Mouse (Mus musculus): ENCODE data around the gene Rap2c. TPM values are rescaled to one million over a fixed set of nuclear protein-coding genes. Genes with fewer than 3 reads are reported as not detected.

The Rap2c gene
- 10 to 100 TPM; 21.0 to 22.0 TPM for total RNA-seq (2021)
- long read RNA-seq, experiment 1, partial matches to known transcripts, result 0 of 12 reads
- long read RNA-seq, experiment 1, other reads (novel, unspliced or antisense), result 8 of 12 reads
- long read RNA-seq, experiment 2, partial matches to known transcripts, result 1 of 12 reads
- long read RNA-seq, experiment 2, other reads (novel, unspliced or antisense), result 9 of 12 reads

GRCm38 (mm10) chrX:51017851-51018785 is at the start of gene Rap2c:
Rap2c (minus strand) TSS chrX:51018018.
- DNase-seq, result peak; percentile 56

GRCm38 (mm10) chrX:51066539-51067286 is 48.9 kb upstream of the Rap2c start:
- no peak for DNase-seq

GRCm38 (mm10) chrX:51065773-51066172 is 48.0 kb upstream of the Rap2c start:
- DNase-seq, result peak; percentile 13

GRCm38 (mm10) chrX:51065158-51065664 is 47.4 kb upstream of the Rap2c start:
- no peak for DNase-seq

- no peak for DNase-seq
Measured at GRCm38 (mm10) chrX:51060220-51060619, 42.4 kb upstream of the Rap2c start.

GRCm38 (mm10) chrX:51058741-51059140 is 40.9 kb upstream of the Rap2c start:
- DNase-seq, result peak; percentile 14

GRCm38 (mm10) chrX:51058317-51058716 is 40.5 kb upstream of the Rap2c start:
- DNase-seq, result no peak

- no peak for DNase-seq
Measured at GRCm38 (mm10) chrX:51051680-51052461, 34.1 kb upstream of the Rap2c start.

GRCm38 (mm10) chrX:51035678-51036209 is 17.9 kb upstream of the Rap2c start:
- DNase-seq, result no peak

GRCm38 (mm10) chrX:51019884-51020283 is 2.1 kb upstream of the Rap2c start:
- DNase-seq, result peak; percentile 46

GRCm38 (mm10) chrX:51018786-51019179 is 965 bp upstream of the Rap2c start:
- peak; percentile 71 for DNase-seq

- DNase-seq, result no peak
Measured at GRCm38 (mm10) chrX:51016926-51017325, 892 bp downstream of the Rap2c start.

GRCm38 (mm10) chrX:51012280-51012679 is 5.5 kb downstream of the Rap2c start:
- DNase-seq, result no peak

- no peak for DNase-seq
Measured at GRCm38 (mm10) chrX:51010323-51010722, 7.5 kb downstream of the Rap2c start.

- DNase-seq, result no peak
Measured at GRCm38 (mm10) chrX:51000791-51001190, 17.0 kb downstream of the Rap2c start.

- no peak for DNase-seq
Measured at GRCm38 (mm10) chrX:50995310-50995709, 22.5 kb downstream of the Rap2c start.

- no peak for DNase-seq
Measured at GRCm38 (mm10) chrX:50991324-50991723, 26.5 kb downstream of the Rap2c start.

- DNase-seq, result no peak
Measured at GRCm38 (mm10) chrX:50989940-50990339, 27.9 kb downstream of the Rap2c start.

GRCm38 (mm10) chrX:50988581-50988980 is 29.2 kb downstream of the Rap2c start:
- DNase-seq, result peak; percentile 9

GRCm38 (mm10) chrX:50978428-50978827 is 39.4 kb downstream of the Rap2c start:
- no peak for DNase-seq

GRCm38 (mm10) chrX:50972145-50972544 is 45.7 kb downstream of the Rap2c start:
- no peak for DNase-seq

Data from gastrocnemius, postnatal 25 days (tissue).